Mouse (Mus musculus) kidney, adult 8-10 months (tissue): ENCODE data around the gene Adamts7.

Experiments used
- DNase-seq, 2 experiments: peaks; one replicate each; pipeline ENCODE4 v3.0.0; 2022

The Adamts7 gene

DNA sequence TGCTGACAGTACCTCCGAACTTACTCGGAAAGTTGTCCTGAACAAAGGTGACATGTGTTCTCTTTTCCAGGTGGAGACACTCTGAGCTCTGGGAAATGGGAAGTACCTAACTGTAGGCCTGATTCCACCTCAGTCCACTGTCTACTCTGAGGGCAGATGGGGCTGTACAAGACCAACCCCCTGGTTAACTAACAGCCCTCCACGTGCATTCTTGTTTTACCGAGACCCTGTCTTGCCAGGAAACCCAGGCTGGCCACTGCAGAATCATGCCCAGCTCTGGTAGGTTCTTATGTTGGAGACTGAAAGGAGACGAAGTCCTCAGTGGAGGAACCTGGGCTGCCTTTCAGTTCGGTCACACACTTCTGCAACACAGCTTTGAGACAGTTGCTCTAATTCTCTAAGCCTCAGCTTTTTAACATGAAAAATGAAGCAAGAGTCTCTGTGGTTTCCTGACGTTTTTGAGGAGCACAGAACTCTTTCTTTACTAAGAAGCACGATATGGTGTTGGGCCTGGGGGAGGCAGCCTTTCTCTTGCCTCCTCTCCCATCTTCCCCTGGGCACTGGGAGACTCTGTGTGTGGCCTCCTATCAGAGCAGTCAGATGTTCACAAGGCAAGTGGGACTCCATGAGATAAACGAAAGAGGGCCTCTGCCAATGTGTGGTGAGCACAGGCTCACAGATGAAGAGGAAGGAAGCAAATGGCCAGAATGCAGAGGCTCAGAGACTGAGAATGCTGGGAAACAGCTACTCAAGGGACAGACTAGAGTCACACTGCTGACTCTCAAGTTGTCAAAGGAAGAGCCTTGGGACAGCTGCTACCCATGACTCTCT, 74.6 kb downstream of the Adamts7 start:
- DNase-seq: no peak

DNA sequence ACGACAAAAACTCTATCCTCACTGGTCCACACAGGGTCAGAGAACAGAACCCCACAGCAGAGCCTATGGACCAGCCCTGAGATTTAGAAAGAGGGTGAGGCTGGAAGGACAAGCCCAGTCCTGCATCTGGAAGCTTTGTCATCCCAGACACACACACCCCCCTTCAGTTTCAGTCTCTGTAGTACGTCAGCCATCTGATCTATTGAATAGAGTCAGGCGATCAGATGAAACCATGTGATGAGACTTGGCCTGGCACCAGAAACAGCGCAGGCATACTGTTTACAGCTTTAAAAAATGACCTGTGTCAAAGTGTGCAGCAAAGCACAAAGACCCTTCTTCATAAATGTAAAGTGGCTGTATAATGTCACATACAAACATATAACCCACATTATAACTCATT, 77.7 kb downstream of the Adamts7 start:
- no peak for DNase-seq

- DNase-seq: no peak
Measured at GRCm38 (mm10) chr9:90241041-90241440, 78.2 kb downstream of the Adamts7 start.

GRCm38 (mm10) chr9:90241618-90242017, 78.7 kb downstream of the Adamts7 start:
- no peak for DNase-seq

- no peak for DNase-seq
Measured at GRCm38 (mm10) chr9:90242291-90242690, 79.4 kb downstream of the Adamts7 start.

DNA sequence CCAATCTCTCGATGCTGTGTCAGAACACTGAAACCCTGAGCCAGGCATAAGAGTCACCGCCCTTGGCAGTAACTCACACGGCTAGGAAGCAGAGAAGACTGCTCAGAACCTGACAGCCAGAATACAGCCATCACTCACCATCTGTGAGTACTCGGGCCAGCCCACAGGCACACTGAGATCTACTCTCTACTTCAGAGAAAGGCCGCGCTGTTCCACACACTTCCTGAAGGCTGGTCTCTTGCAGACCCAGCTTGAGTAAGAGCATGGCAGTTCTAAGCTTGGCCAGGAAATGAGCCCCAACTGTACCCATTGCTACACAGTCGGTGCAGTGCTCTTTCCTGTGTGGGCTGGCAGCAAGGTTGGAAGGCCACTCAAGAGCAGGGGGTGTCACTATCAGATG, 80.0 kb downstream of the Adamts7 start:
- DNase-seq: no peak

DNA sequence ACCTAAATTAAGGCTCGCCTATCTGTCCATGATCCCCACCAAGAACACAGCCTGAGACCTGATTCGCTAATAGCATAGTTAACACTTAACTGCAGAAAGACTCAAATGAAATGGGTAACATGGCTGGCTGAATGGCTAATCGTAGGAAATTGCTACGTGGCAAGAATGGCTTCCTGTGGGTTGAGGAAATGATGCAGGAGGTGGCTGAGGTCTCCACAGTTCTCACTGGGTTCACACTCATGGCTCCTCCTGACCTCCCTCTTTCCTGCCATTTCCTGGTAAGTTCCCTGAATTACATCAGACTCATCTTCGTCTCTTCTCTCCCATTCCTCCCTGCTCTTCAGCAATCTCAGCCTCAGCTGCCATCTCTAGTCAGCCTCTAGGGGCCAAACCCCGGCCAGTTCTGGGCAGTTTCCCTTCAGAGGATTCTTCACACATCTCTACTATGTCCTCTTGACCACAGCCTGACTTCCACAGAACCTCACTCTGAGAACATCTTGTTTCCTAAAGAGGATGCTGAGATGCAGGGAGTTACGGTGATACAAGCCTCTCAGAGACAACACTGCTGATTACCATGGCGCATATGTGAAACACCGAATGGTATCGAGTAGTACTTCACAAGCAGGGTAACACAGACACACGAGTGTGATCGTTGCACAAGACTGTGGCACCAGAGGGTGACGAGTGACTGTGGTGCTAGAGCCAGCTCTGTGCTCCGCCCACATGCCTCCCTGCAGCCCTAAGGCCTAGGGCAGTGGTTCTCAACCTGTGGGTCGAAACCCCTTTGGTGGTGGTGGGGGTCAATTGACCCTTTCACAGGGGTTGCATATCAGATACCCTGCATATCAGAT, 81.7 kb downstream of the Adamts7 start:
- DNase-seq: no peak

DNA sequence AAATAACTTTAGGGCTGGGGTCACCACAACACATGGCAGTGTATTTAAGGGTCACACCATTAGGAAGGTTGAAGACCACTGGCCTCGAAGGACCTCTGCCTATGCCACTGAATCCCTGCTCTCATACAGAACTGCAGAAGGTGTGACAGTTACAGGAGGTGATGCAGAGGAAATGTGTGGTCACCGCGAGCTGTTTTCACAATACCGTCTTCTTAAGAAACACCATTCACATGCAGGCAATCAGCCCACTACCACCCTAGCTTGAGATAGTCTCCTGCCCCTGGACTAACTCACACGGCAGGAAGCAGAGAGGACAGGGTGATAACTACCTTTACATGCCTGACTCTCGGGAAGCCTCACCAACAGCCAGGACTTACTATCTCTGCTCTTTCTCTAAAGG, 82.3 kb downstream of the Adamts7 start:
- DNase-seq: no peak

GRCm38 (mm10) chr9:90245781-90246180, 82.9 kb downstream of the Adamts7 start:
- DNase-seq: no peak

GRCm38 (mm10) chr9:90247316-90247715, 84.4 kb downstream of the Adamts7 start:
- DNase-seq: no peak

GRCm38 (mm10) chr9:90248326-90248725, 85.5 kb downstream of the Adamts7 start:
- no peak for DNase-seq

- no peak for DNase-seq
Measured at GRCm38 (mm10) chr9:90249036-90249435, 86.2 kb downstream of the Adamts7 start.

GRCm38 (mm10) chr9:90250141-90250775, 87.4 kb downstream of the Adamts7 start:
- DNase-seq: no peak

GRCm38 (mm10) chr9:90250964-90251750, 88.3 kb downstream of the Adamts7 start:
- no peak for DNase-seq

GRCm38 (mm10) chr9:90253181-90253580, 90.3 kb downstream of the Adamts7 start:
- no peak for DNase-seq

DNA sequence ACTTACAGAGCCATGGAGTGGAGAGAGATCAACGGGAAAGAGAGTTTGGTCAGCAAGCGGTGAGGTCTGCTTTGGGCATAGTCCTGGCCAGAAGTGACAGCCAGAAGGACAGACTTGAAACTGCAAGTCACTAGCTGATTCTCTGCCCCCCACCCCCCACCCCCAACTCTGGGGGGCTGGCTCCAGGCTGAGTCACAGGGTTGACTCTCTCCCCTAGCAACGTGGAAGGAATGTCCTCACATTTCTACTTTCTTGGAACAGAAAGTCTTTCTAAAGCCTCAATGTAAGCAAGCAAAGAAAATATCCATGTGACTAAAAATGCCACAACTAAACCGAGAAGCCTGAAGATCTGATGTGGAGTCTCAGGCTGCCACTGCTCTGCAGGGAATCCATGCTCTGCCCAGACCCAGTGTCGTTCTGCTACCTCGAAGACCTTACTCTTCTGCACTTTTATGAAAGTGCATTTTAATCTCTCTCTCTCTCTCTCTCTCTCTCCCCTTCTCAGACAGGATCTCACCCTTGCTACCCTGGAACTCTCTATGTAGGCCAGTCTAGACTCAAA, 93.1 kb downstream of the Adamts7 start:
- no peak for DNase-seq

- DNase-seq: no peak
Measured at GRCm38 (mm10) chr9:90257220-90257619, 94.4 kb downstream of the Adamts7 start.
